Mouse (Mus musculus) limb, embryonic 14.5 days (tissue): ENCODE measurements around the gene Nhsl1. TPM values are rescaled to one million over a fixed set of nuclear protein-coding genes. Genes with fewer than 3 reads are reported as not detected.

ENCODE experiments used
- ATAC-seq: fragments of 200-750 bp; cut with Nextera tagmentation; 2 replicates; pipeline ENCODE4 v1.8.0; 2017; ENCODE audit warnings: low read depth, moderate number of reproducible peaks, moderate TSS enrichment; ENCODE audit not compliant: low FRiP score
- DNase-seq: peaks from one replicate; pipeline ENCODE4 v3.0.0-alpha.2; 2015; ENCODE audit warnings: low spot score
- H3K27ac ChIP-seq: fragments of 300-500 bp; sonication (generic); replicated peaks from 2 replicates; pipeline ENCODE4 v1.5.1; 2014; ENCODE audit warnings: low read depth, mild to moderate bottlenecking, low read length, moderate library complexity, mixed read lengths
- H3K27me3 ChIP-seq: fragments of 300-500 bp; sonication (generic); 2 replicates; pipeline ENCODE4 v1.6.1; 2014; ENCODE audit warnings: low read length, mixed read lengths; ENCODE audit not compliant: control insufficient read depth, insufficient read depth
- H3K36me3 ChIP-seq: fragments of 300-500 bp; sonication (generic); 2 replicates; pipeline ENCODE4 v1.6.1; 2014; ENCODE audit warnings: mild to moderate bottlenecking, low read length, moderate library complexity, mixed read lengths; ENCODE audit not compliant: control insufficient read depth, insufficient read depth
- H3K4me1 ChIP-seq: fragments of 300-500 bp; sonication (generic); 2 replicates; pipeline ENCODE4 v1.6.1; 2014; ENCODE audit warnings: antibody characterized with exemption, low read length, mixed read lengths; ENCODE audit not compliant: control insufficient read depth, insufficient read depth
- H3K4me2 ChIP-seq: fragments of 300-500 bp; sonication (generic); replicated peaks from 2 replicates; pipeline ENCODE4 v1.6.1; 2014; ENCODE audit warnings: low read depth, mild to moderate bottlenecking, low read length, moderate library complexity; ENCODE audit not compliant: severe bottlenecking
- H3K4me3 ChIP-seq: fragments of 300-500 bp; sonication (generic); replicated peaks from 2 replicates; pipeline ENCODE4 v1.5.1; 2014; ENCODE audit warnings: low read length
- H3K9ac ChIP-seq: fragments of 300-500 bp; sonication (generic); 2 replicates; pipeline ENCODE4 v1.6.1; 2014; ENCODE audit warnings: mild to moderate bottlenecking, low read depth, low read length, moderate library complexity; ENCODE audit not compliant: severe bottlenecking
- H3K9me3 ChIP-seq: fragments of 300-500 bp; sonication (generic); 2 replicates; pipeline ENCODE4 v1.6.1; 2016; ENCODE audit warnings: low read length; ENCODE audit not compliant: control insufficient read depth
- POLR2A ChIP-seq: fragments of 200-500 bp; IDR thresholded peaks from 2 replicates; pipeline ENCODE4 v1.8.0; 2012; ENCODE audit warnings: inconsistent platforms, mild to moderate bottlenecking, moderate library complexity, borderline replicate concordance; ENCODE audit not compliant: insufficient read depth, insufficient read length; ENCODE audit errors: extremely low read depth
- WGBS: fragments of 180-500 bp; shearing (Covaris S2); extraction: QIAGEN DNeasy Blood & Tissue Kit; methylation state at CpG from one replicate; pipeline ENCODE4 v1.1.7; 2014; 5-methylcytosine and 5-hydroxymethylcytosine counted together
- polyA plus RNA-seq, 2 experiments: library from polyadenylated mRNA; depleted of rRNA in 1 of 2; stranded (reverse) in 1 of 2; unstranded in 1 of 2; fragments of >200 nt; fragmentation: Nextera tagmentation in 1 of 2; extraction: Ambion mirVana in 1 of 2; gene quantifications; 2 replicates each; pipeline versions ENCODE4 v1.2.1 to v1.2.3; 2012 to 2014

Gene Nhsl1
- polyA plus RNA-seq, 2 experiments = 14.5 to 16.6 TPM

- no peak for DNase-seq
- no peak for TF ChIP-seq POLR2A
- H3K27me3 ChIP-seq = no peaks in the 10 kb centered on the region
- H3K4me1 ChIP-seq = peaks cover 5% of the 10 kb centered on the region
- H3K36me3 ChIP-seq = no peaks in the 10 kb centered on the region
- no peak overlapping the region for H3K9ac ChIP-seq
- ATAC-seq = no peak
- no peak overlapping the region for H3K4me2 ChIP-seq
- 78% methylated on average over 5 of the region's 5 CpGs for WGBS
- H3K9me3 ChIP-seq = no peaks in the 10 kb centered on the region
- no peak overlapping the region for H3K27ac ChIP-seq
- H3K4me3 ChIP-seq = no peak overlapping the region
Observed at GRCm38 (mm10) chr10:18358461-18358860, 39.7 kb downstream of the Nhsl1 start.

GRCm38 (mm10) chr10:18360175-18360574, 41.4 kb downstream of the Nhsl1 start:
- no peak overlapping the region for H3K4me3 ChIP-seq
- no peak for TF ChIP-seq POLR2A
- DNase-seq (no peak), ATAC-seq (no peak)
- H3K4me1 ChIP-seq = peaks cover 4% of the 10 kb centered on the region
- H3K36me3 ChIP-seq = no peaks in the 10 kb centered on the region
- no peak overlapping the region for H3K27ac ChIP-seq
- H3K9me3 ChIP-seq = no peaks in the 10 kb centered on the region
- H3K9ac ChIP-seq = no peak overlapping the region
- no peak overlapping the region for H3K4me2 ChIP-seq
- 83% methylated on average over 6 of the region's 6 CpGs for WGBS
- H3K27me3 ChIP-seq = no peaks in the 10 kb centered on the region

- WGBS = 93% methylated on average over 6 of the region's 6 CpGs
- DNase-seq = no peak
- H3K9ac ChIP-seq = no peak overlapping the region
- H3K4me2 ChIP-seq = no peak overlapping the region
- H3K27ac ChIP-seq = no peak overlapping the region
- no peaks in the 10 kb centered on the region for H3K36me3 ChIP-seq
- ATAC-seq = no peak
- no peak for TF ChIP-seq POLR2A
- H3K9me3 ChIP-seq = no peaks in the 10 kb centered on the region
- no peaks in the 10 kb centered on the region for H3K27me3 ChIP-seq
- H3K4me1 ChIP-seq = no peaks in the 10 kb centered on the region
- H3K4me3 ChIP-seq = no peak overlapping the region
Observed at GRCm38 (mm10) chr10:18365432-18365831, 46.6 kb downstream of the Nhsl1 start.

GRCm38 (mm10) chr10:18366697-18367096, 47.9 kb downstream of the Nhsl1 start:
- H3K27me3 ChIP-seq = no peaks in the 10 kb centered on the region
- H3K27ac ChIP-seq = no peak overlapping the region
- 0 out of 2 replicates have a peak, but pooled peaks cover under 1% of the 10 kb centered on the region for H3K4me1 ChIP-seq
- H3K9ac ChIP-seq = no peak overlapping the region
- no peaks in the 10 kb centered on the region for H3K9me3 ChIP-seq
- WGBS = 70% methylated on average over 7 of the region's 7 CpGs
- H3K36me3 ChIP-seq = no peaks in the 10 kb centered on the region
- H3K4me3 ChIP-seq = no peak overlapping the region
- ATAC-seq (no peak), DNase-seq (no peak)
- no peak for TF ChIP-seq POLR2A
- H3K4me2 ChIP-seq = no peak overlapping the region

GRCm38 (mm10) chr10:18368111-18368510, 49.3 kb downstream of the Nhsl1 start:
- Histone ChIP-seq H3K9ac (no peak overlapping the region), H3K9me3 (no peaks in the 10 kb centered on the region), H3K27me3 (no peaks in the 10 kb centered on the region), H3K36me3 (no peaks in the 10 kb centered on the region), H3K4me1 (0 out of 2 replicates have a peak, but pooled peaks cover 3% of the 10 kb centered on the region), H3K4me3 (no peak overlapping the region), H3K27ac (no peak overlapping the region), H3K4me2 (no peak overlapping the region)
- no peak for TF ChIP-seq POLR2A
- 97% methylated on average over 8 of the region's 8 CpGs for WGBS
- DNase-seq (no peak), ATAC-seq (no peak)
